Mouse (Mus musculus) testis, adult 2 months (tissue): ENCODE measurements at regions not wholly inside any gene's neighbourhood (a gene's known extent, or its start where the extent isn't known, plus 50 kb on each side); places are given as distances from the start of the nearest gene placed in this dataset.

Experiments
- CTCF ChIP-seq: fragments of 200-500 bp; IDR thresholded peaks from 2 replicates; pipeline ENCODE4 v1.5.1; 2012; ENCODE audit warnings: low read depth, mild to moderate bottlenecking, inconsistent platforms, low read length, moderate library complexity; ENCODE audit not compliant: control insufficient read depth, insufficient read depth, insufficient replicate concordance
- POLR2A ChIP-seq: fragments of 200-500 bp; IDR thresholded peaks from 2 replicates; pipeline ENCODE4 v1.6.1; 2012; ENCODE audit warnings: low read depth, mild to moderate bottlenecking, inconsistent platforms, low read length, moderate library complexity; ENCODE audit not compliant: control insufficient read depth

GRCm38 (mm10) chr13:30074517-30075064 lies 61.7 kb upstream of the Mboat1 start:
- no peak for TF ChIP-seq CTCF
- TF ChIP-seq POLR2A = no peak
